Mouse (Mus musculus) liver, embryonic 15.5 days (tissue): ENCODE data around the gene Nrn1. TPM values are rescaled to one million over a fixed set of nuclear protein-coding genes. Genes with fewer than 3 reads are reported as not detected.

Experiments
- ATAC-seq: fragments of 200-750 bp; cut with Nextera tagmentation; 2 replicates; pipeline ENCODE4 v1.8.0; 2017; ENCODE audit warnings: moderate number of reproducible peaks, mild to moderate bottlenecking, moderate library complexity; ENCODE audit not compliant: insufficient read depth
- H3K27ac ChIP-seq: fragments of 300-500 bp; sonication (generic); replicated peaks from 2 replicates; pipeline ENCODE4 v1.5.1; 2015; ENCODE audit warnings: mild to moderate bottlenecking, inconsistent platforms
- H3K27me3 ChIP-seq: fragments of 300-500 bp; sonication (generic); 2 replicates; pipeline ENCODE4 v1.6.1; 2015; ENCODE audit warnings: mild to moderate bottlenecking, inconsistent platforms
- H3K36me3 ChIP-seq: fragments of 300-500 bp; sonication (generic); replicated peaks from 2 replicates; pipeline ENCODE4 v1.6.1; 2015; ENCODE audit warnings: moderate library complexity, mild to moderate bottlenecking, inconsistent platforms
- H3K4me1 ChIP-seq: fragments of 300-500 bp; sonication (generic); replicated peaks from 2 replicates; pipeline ENCODE4 v1.6.1; 2015; ENCODE audit warnings: inconsistent platforms
- H3K4me2 ChIP-seq: fragments of 300-500 bp; sonication (generic); 2 replicates; pipeline ENCODE4 v1.6.1; 2015; ENCODE audit warnings: moderate library complexity, mild to moderate bottlenecking, inconsistent platforms
- H3K4me3 ChIP-seq: fragments of 300-500 bp; sonication (generic); replicated peaks from 2 replicates; pipeline ENCODE4 v1.5.1; 2015; ENCODE audit warnings: mild to moderate bottlenecking, inconsistent platforms
- H3K9ac ChIP-seq: fragments of 300-500 bp; sonication (generic); 2 replicates; pipeline ENCODE4 v1.6.1; 2015; ENCODE audit warnings: moderate library complexity, mild to moderate bottlenecking, inconsistent platforms
- H3K9me3 ChIP-seq: fragments of 300-500 bp; sonication (generic); replicated peaks from 2 replicates; pipeline ENCODE4 v1.6.1; 2016; ENCODE audit warnings: inconsistent platforms
- WGBS: fragments of 180-500 bp; shearing (Covaris S2); methylation state at CpG from one replicate; pipeline ENCODE4 v1.1.7; 2015; ENCODE audit warnings: mixed read lengths; ENCODE audit not compliant: insufficient replicate concordance; 5-methylcytosine and 5-hydroxymethylcytosine counted together
- polyA plus RNA-seq: library from polyadenylated mRNA; unstranded; fragments of >200 nt; fragmentation: Nextera tagmentation; extraction: Ambion mirVana; gene quantifications from 2 replicates; pipeline ENCODE4 v1.2.1, GENCODE M21; 2015

Nrn1 gene
- polyA plus RNA-seq, 1 experiment from 2014 or later = 51.6 TPM

GRCm38 (mm10) chr13:36683581-36683980 lies 51.4 kb downstream of the Nrn1 start:
- no peaks in the 10 kb centered on the region for H3K9me3 ChIP-seq
- WGBS = 51% methylated on average over 4 of the region's 4 CpGs
- no peak overlapping the region for H3K4me2 ChIP-seq
- ATAC-seq = no peak
- H3K4me1 ChIP-seq = no peaks in the 10 kb centered on the region
- no peaks in the 10 kb centered on the region for H3K36me3 ChIP-seq
- H3K27ac ChIP-seq = no peak overlapping the region
- no peak overlapping the region for H3K4me3 ChIP-seq
- H3K9ac ChIP-seq = no peak overlapping the region
- H3K27me3 ChIP-seq = no peaks in the 10 kb centered on the region

DNA sequence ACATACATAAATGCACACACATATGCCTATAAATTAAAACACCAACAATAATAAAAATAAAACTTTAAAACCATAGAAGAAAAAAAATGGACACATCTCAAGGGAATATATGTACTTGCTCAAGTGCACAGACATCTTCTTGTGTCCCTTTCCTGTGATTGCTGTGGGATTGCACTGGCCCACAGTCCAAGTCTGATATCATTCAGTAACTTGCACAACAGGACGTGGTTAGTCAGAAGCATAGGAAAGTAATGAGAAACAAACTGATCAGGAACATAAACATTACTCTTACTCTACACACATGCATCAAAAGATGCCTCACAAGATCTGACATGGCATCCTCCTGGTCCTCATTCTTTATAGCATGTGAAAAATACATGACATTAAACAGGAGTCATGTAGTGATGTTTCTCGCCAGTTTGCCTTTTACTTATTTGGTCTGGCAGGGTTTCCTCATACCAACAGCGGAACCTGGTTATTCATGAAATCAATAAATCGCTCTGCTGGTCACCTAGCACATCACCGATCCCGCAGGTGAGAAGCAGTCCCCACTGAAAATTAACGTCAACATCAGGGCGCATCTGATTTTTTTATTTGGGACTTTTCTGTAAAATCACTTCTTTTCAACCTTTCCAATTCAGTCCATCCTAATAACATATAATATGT lies 54.1 kb downstream of the Nrn1 start:
- Histone ChIP-seq H3K27ac (no peak overlapping the region), H3K4me1 (no peaks in the 10 kb centered on the region), H3K36me3 (no peaks in the 10 kb centered on the region)

DNA sequence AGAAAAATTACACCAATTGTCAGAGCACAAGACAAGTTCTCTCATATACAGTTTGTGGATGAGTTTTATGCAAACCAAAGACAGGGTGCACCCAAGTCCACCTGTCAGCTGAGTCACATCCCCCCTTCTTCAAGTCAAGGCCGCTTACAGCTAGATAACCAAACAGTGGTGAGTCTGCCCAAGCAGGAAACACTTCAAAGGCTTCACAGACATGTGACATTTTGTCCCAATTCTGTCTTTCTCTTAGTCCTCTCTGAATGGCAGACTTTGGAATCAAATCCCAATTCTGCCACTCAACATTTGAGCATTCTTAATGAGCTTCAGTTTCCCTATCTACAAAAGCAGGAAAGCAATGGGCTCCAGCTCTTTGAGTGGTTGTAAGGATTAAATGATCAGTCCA lies 55.6 kb downstream of the Nrn1 start:
- no peak for ATAC-seq
- Histone ChIP-seq H3K4me3 (no peak overlapping the region), H3K4me1 (no peaks in the 10 kb centered on the region), H3K9ac (no peak overlapping the region), H3K36me3 (no peaks in the 10 kb centered on the region), H3K9me3 (no peaks in the 10 kb centered on the region), H3K4me2 (no peak overlapping the region), H3K27me3 (no peaks in the 10 kb centered on the region), H3K27ac (no peak overlapping the region)
- 28% methylated on average over 1 of the region's 1 CpGs for WGBS

More for the DNA sequence above, 54.1 kb downstream of the Nrn1 start:
- no peaks in the 10 kb centered on the region for H3K27me3 ChIP-seq
- no peak overlapping the region for H3K4me2 ChIP-seq
- H3K4me3 ChIP-seq = no peak overlapping the region
- H3K9me3 ChIP-seq = no peaks in the 10 kb centered on the region
- no peak for ATAC-seq
- no peak overlapping the region for H3K9ac ChIP-seq
- WGBS = 62% methylated on average over 8 of the region's 8 CpGs
